In the genomic region with DNA sequence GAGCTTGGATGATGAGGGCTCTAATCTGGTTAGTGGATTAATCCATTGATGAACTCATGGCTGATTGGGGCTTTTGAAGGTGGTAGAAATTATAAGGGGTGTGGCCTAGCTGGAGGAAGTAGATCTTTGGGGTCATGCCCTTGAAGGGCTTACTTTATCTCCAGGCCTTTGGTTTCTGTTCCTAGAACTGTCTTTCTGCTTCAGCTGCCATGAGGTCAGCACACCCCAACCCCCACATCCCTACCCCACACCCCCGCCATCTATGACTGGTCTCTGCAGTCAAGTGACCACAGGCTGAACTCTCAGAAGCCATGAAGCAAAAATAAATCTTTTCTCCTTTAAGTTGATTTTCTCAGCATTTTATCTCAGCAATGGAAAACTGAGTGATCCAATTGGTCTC, we compare ENCODE assay signal across 25 mouse cellular contexts. TPM values are rescaled to one million over a fixed set of nuclear protein-coding genes. Genes with fewer than 3 reads are reported as not detected.
DNase-seq lines count a peak whose midpoint lies in the region; ATAC-seq and TF ChIP-seq lines count a peak whose summit lies in the region.
"Had no signal": no experiment of that assay in that cellular context is flagged by ENCODE, and none has a peak within 500 bp of the region (broad histone marks: within the 10 kb centered on the region; RNA-seq: fewer than 3 reads in every experiment).

No protein-coding gene starts in this region.

- DNase-seq in left cerebral cortex, adult 2 months (ENCODE audit: extremely low spot score in 1 of 2, low spot score in 2 of 2): no peak
- DNase-seq in left cerebral cortex, postnatal 10 days (ENCODE audit: extremely low spot score in 1 of 2, low spot score in 2 of 2): no peak
- peak; percentile 21 to 39 for DNase-seq in B cell, adult 2 months
- no peak for DNase-seq in embryonic facial prominence, embryonic 10.5 days (ENCODE audit: low spot score)
- DNase-seq in layer of hippocampus, postnatal 10 days (ENCODE audit: low spot score in 2 of 2): no peak
- DNase-seq in layer of hippocampus, adult 8-10 months (ENCODE audit: low spot score in 2 of 2): no peak
- DNase-seq: adrenal gland, postnatal 10 days; cerebellum, adult 11 months; cerebellum, adult 2 months; cerebellum, adult 9-11 months; cerebellum, postnatal 36 days; gastrocnemius, postnatal 25 days; heart, adult 2 months; heart, postnatal 14 days; heart, postnatal 4 days had no signal

- peak; percentile 57 for ATAC-seq in megakaryocyte progenitor cell, adult 5-6 weeks (replicated peaks; ENCODE audit: poor library complexity)
- ATAC-seq: forebrain, embryonic 15.5 days; intestine, postnatal 0 days; Patski had no signal

- H3K36me3 ChIP-seq in embryonic facial prominence, embryonic 10.5 days (replicated peaks): no peaks in the 10 kb centered on the region
- H3K36me3 ChIP-seq: forebrain, embryonic 12.5 days; forebrain, embryonic 15.5 days; G1E; heart, embryonic 10.5 days; heart, embryonic 13.5 days; hindbrain, embryonic 15.5 days had no signal

- H3K4me1 ChIP-seq in cortical plate, adult 2 months (ENCODE audit: control insufficient read depth, insufficient read depth, low read length): peaks cover 11% of the 10 kb centered on the region
- H3K4me1 ChIP-seq in embryonic facial prominence, embryonic 10.5 days: peaks cover 23% of the 10 kb centered on the region

- TF ChIP-seq CTCF in left cerebral cortex, adult 2 months (IDR thresholded peaks at IDR 0.05): no peak
- TF ChIP-seq CTCF in cortical plate, adult 2 months (IDR thresholded peaks at IDR 0.05; ENCODE audit: extremely low read depth, insufficient read depth, low read length): no peak

- no peak for TF ChIP-seq POLR2A in cortical plate, adult 2 months (IDR thresholded peaks at IDR 0.05; ENCODE audit: extremely low read depth, insufficient read depth, low read length)

- intact Hi-C loops in left cerebral cortex, adult 2 months (cut with DNase I): loop anchor here (5.0 kb wide), 1 partner anchor 36 kb away; no protein-coding TSS in a partner anchor
- intact Hi-C loops in left cerebral cortex, postnatal 10 days (cut with DNase I): no loop called here

- peak overlapping the region; percentile 80 for H3K4me3 ChIP-seq in left cerebral cortex, adult 2 months
- H3K4me3 ChIP-seq in cortical plate, adult 2 months (ENCODE audit: insufficient read depth, low read length): 0 out of 2 replicates have a peak overlapping the region, but pooled peaks have one; percentile 9
- H3K4me3 ChIP-seq in embryonic facial prominence, embryonic 10.5 days: no peak overlapping the region
- H3K4me3 ChIP-seq: forebrain, embryonic 12.5 days; forebrain, embryonic 15.5 days; heart, adult 2 months; heart, embryonic 10.5 days; heart, embryonic 13.5 days; hindbrain, embryonic 15.5 days had no signal

- WGBS in embryonic facial prominence, embryonic 10.5 days: 80% methylated on average over 1 of the region's 1 CpGs

- peaks cover 66% of the 10 kb centered on the region for H3K27me3 ChIP-seq in embryonic facial prominence, embryonic 10.5 days (replicated peaks; ENCODE audit: low read depth, poor library complexity, severe bottlenecking)
- H3K27me3 ChIP-seq: Patski had no signal

- no peak overlapping the region for H3K27ac ChIP-seq in left cerebral cortex, adult 2 months
- H3K27ac ChIP-seq in cortical plate, adult 2 months (ENCODE audit: insufficient read depth, low read length): no peak overlapping the region
- H3K27ac ChIP-seq in embryonic facial prominence, embryonic 10.5 days (replicated peaks): no peak overlapping the region
- H3K27ac ChIP-seq: forebrain, embryonic 12.5 days; forebrain, embryonic 15.5 days; heart, adult 2 months; heart, embryonic 10.5 days; heart, embryonic 13.5 days; hindbrain, embryonic 15.5 days had no signal

- H3K9me3 ChIP-seq in embryonic facial prominence, embryonic 10.5 days: no peaks in the 10 kb centered on the region
- H3K9me3 ChIP-seq: forebrain, embryonic 12.5 days; forebrain, embryonic 15.5 days; heart, embryonic 10.5 days; heart, embryonic 13.5 days; hindbrain, embryonic 15.5 days had no signal

RNA-seq across cellular contexts. Expression of a gene that starts 3.5 kb away (rescaled TPM):
- 100 to 1,000 TPM; 166 to 176 TPM for total RNA-seq in left cerebral cortex, adult 2 months (2021)
- total RNA-seq in left cerebral cortex, postnatal 10 days (2021): 100 to 1,000 TPM in 1 of 2 experiments, 10 to 100 TPM in 1; 94.0 to 102 TPM
- 66.9 and 70.3 TPM in 2 replicates for polyA plus RNA-seq in cortical plate, adult 2 months (2012; rRNA removed)
- not detected in 2 replicates for total RNA-seq in megakaryocyte progenitor cell, adult 5-6 weeks (2015)
- not detected in 2 replicates for total RNA-seq in megakaryocyte progenitor cell, adult 5-6 weeks (2017)
- 0.50 and 0.52 TPM in 2 replicates for polyA plus RNA-seq in embryonic facial prominence, embryonic 10.5 days (2016; fragmentation: Nextera tagmentation; extraction: Ambion mirVana)
- 10 to 100 TPM; 59.9 to 73.7 TPM for total RNA-seq in layer of hippocampus, postnatal 10 days (2021)
- 10 to 100 TPM; 79.3 to 85.5 (median 80.2) TPM for total RNA-seq in layer of hippocampus, adult 8-10 months (2022)

Comparison
In these comparisons a context has a peak if more than half of its experiments do, and no peak if none do; other contexts are left out.
1. DNase-seq: peak in B cell, adult 2 months (2 of 2); none in left cerebral cortex, adult 2 months (0 of 2), left cerebral cortex, postnatal 10 days (0 of 2), embryonic facial prominence, embryonic 10.5 days (single experiment), layer of hippocampus, postnatal 10 days (0 of 2) and layer of hippocampus, adult 8-10 months (0 of 2).
2. RNA of a gene that starts 3.5 kb away (total RNA-seq): 166 to 176 TPM in left cerebral cortex, adult 2 months, 94.0 to 102 TPM in left cerebral cortex, postnatal 10 days, 79.3 to 85.5 TPM in layer of hippocampus, adult 8-10 months and 59.9 to 73.7 TPM in layer of hippocampus, postnatal 10 days; not detected in megakaryocyte progenitor cell, adult 5-6 weeks; every median in the first group is over 10 times any median in the second.